Mouse (Mus musculus) yolk sac, embryonic 10.5 days (tissue): ENCODE data around the gene Tnfrsf13b.
"Not testable (repeated sequence)": the region's sequence is repeated elsewhere in the genome, so short reads cannot be mapped to it uniquely, and the experiment has no call there.

Experiments
- DNase-seq: peaks from one replicate; pipeline ENCODE4 v3.0.0-alpha.2; 2017; ENCODE audit warnings: low spot score

Gene Tnfrsf13b

GRCm38 (mm10) chr11:61127421-61128055, 983 bp downstream of the Tnfrsf13b start:
- no peak for DNase-seq

DNA sequence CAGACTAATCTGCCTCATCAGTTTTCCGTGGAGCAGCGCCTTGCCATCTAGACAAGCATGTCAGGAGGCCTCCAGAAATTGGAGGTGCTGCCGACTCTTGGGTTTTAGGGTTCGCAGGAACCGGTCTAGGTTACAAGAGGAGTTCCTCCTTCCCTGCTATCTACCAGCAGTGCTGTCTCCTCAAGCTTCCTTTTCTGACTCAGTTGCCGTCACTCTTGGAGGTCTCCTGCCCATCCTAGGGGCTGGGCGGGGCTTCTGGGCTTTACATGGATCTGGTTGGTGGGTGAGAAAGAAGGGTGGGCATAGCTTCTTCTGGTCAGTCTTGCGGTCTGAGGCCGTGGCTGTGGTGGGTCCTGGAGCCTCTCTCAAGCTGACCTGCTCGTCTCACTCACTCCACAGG, 2.8 kb downstream of the Tnfrsf13b start:
- DNase-seq, result no peak

DNA sequence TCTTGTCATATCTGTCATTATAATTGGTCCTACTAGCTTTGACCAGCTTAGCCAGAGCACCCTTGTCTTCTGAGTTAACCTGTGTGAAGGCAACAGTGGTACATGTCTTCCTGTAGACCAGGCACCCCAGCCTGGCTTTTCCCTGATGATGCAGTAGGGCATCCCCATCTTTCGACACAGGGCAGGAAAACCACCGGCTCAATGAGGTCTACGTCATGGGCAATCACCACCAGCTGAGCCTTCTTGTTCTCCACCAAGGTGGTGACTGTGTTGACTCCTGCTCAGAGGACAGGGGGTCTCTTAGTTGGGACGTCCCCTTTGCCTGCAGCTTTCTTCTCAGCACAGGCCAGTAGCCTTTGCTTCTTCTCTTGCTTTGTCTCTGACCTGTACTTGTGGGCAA, 4.1 kb downstream of the Tnfrsf13b start:
- DNase-seq, result not testable (repeated sequence)

DNA sequence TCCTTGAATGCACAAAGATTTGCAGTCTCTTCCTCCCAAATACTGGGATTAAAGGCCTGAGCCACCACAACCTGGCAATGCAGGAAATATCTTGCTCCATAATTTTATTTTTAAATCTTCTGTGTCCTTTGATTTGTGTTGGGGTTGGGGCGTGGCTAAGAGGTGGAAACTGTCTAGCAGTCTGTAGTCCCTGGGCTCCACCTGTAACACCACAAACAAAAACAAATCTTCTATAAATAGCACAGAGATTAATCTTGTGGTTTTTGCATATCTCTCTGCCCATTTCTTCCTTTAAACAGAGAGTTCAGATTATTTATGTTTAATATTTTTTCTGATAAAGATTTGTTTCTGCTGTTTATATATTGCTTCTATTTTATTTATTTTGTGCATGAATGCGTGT, 6.4 kb downstream of the Tnfrsf13b start:
- no peak for DNase-seq

- DNase-seq, result no peak
These were observed 15.1 kb downstream of the Tnfrsf13b start for GRCm38 (mm10) chr11:61141693-61142092.

DNA sequence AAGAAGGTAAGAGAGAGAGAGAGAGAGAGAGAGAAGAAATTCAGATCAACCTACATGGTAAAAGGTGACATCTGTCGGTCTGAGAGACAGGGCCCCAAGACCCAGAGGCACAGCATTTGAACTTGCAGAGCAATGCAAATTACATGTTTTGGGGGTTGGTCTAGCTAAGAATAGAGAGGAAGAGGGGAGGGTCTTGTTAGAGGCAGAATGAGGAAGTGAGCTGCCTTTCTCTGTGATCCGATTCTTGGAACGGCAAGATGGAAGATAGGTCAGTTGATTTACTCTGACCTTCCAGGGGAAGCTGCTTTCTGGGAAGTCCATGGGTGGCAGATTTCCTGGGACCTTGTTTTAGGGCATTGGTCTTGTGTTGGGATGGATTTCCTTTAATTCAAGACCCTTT, 15.7 kb downstream of the Tnfrsf13b start:
- no peak for DNase-seq

DNA sequence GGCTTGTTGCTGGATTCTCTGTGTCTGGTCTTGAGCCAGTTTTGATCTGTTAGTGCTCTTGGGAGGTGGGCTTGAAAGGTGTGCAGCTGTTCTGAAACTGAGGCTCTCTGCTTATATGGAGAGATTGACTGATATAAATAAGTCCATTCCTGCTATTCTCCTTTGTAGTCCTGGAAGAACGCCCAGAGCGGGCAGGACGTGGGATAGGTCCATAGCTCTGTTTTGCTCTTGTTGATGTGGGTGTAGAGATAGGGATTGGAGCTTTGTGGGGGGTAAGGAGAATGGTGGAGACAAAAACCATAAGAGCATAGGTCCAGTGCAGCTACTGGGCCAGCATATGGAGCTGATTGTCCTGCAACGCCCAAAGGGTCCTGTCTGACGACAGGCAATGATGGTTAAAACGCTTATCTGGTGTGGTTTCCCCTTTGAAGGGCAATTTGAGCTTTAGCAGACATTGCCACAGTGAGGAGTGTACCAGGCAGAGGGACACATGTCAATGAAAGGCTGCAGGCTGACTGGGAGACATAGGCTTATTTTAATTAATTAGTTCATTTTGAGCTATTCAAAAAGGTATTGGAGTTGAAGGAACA, 16.5 kb downstream of the Tnfrsf13b start:
- DNase-seq, result no peak

GRCm38 (mm10) chr11:61143564-61144469, 17.3 kb downstream of the Tnfrsf13b start:
- no peak for DNase-seq

- no peak for DNase-seq
These were observed 19.0 kb downstream of the Tnfrsf13b start for GRCm38 (mm10) chr11:61145551-61145950.

- peak; percentile 15 for DNase-seq
These were observed 20.2 kb downstream of the Tnfrsf13b start for GRCm38 (mm10) chr11:61146645-61147299.

DNA sequence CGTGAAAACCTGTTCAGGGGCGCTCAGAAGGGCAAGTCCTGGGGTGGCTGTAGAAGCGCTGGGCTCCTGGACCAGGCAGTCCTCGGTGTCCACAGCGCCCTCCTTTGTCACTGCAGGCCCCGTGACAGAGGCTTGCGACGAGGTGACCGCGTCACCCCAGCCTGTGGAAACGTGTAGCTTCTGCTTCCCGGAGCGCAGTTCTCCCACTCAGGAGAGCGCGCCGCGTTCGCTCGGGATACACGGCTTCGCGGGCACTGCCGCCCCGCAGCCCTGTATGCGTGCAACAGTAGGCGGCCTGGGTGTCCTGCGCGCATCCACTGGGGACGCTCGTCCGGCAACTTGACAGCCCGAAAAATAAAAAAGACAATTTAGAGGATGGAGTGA, 20.7 kb downstream of the Tnfrsf13b start:
- DNase-seq, result no peak

DNA sequence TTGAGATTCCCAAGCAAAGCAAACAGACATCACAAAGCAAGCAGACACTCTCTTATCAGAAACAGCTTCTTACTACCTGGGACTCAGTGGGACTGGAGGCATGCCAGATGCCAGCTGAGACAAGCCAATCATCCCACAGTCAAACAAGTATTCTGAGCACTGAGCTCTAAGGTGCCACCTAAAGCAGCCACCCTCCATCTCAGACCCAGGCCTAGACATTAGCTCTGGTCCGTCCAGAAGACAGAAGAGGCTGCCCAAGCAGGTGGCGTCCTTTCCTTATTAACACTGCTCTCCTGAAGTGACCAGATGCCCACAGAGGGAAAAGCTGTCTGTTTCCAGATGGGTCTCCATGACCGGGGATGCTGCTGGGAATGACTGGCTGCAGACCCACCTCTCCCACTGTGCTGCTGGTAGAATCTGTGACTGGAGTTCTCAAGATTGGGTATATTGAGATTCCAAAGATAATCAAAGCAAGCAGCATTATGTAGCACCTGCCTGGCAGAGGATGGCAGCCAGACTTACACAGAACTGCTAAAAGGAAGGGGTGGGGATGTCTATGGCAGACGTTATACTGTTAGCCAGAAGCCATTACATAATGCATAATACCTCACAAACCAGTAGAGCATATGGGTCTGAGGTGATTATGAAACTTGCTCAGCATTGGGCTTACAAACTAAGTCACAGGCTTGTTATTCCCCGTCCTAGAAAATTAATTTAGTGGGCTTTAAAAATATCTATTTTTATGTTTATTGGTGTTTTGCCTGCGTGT, 23.9 kb downstream of the Tnfrsf13b start:
- no peak for DNase-seq

- DNase-seq, result no peak
These were observed 29.2 kb downstream of the Tnfrsf13b start for GRCm38 (mm10) chr11:61155727-61156126.

GRCm38 (mm10) chr11:61158141-61158540, 31.6 kb downstream of the Tnfrsf13b start:
- DNase-seq, result no peak

GRCm38 (mm10) chr11:61159796-61160732, 33.5 kb downstream of the Tnfrsf13b start:
- no peak for DNase-seq

DNA sequence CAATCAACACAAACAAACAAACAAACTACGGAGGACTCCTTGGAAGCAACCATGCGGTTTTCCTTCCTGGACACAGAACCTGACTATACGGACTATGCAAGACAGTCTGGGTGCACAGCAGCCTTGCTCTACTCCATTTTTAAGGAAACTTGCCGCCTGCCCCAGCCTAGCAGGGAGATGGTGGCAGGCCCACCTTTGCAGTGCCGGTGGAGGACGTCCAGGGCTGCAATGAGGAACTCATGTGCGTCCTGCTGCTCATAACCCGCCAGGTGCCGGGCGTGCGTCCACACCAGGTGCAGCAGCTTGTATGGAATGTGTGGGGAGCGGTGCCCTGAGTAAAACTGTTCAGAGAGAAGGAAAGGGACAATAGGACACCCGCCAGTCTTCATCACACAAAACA, 34.6 kb downstream of the Tnfrsf13b start:
- DNase-seq, result no peak

DNA sequence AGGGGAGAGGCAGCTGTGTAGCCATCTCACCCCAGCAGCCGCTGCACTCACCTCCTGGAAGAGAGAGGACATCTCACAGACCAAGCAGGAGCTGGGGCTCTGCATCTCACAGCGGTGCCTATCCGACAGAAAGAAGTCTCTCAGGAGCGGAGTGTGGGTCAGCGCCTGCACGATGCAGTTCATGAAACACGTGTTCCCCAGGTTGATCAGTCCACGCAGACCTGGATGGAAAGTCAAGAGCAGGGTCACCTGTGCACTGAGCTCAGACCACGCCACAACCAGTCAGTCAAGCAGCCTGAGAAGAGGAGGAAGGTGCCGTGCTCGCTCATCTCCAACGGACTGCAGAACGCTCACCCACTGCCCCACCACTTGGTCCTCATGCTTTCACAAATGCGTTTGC, 36.2 kb downstream of the Tnfrsf13b start:
- no peak for DNase-seq

GRCm38 (mm10) chr11:61163341-61163740, 36.8 kb downstream of the Tnfrsf13b start:
- no peak for DNase-seq

- DNase-seq, result no peak
These were observed 37.8 kb downstream of the Tnfrsf13b start for GRCm38 (mm10) chr11:61164366-61164765.

GRCm38 (mm10) chr11:61164881-61165280, 38.3 kb downstream of the Tnfrsf13b start:
- no peak for DNase-seq

DNA sequence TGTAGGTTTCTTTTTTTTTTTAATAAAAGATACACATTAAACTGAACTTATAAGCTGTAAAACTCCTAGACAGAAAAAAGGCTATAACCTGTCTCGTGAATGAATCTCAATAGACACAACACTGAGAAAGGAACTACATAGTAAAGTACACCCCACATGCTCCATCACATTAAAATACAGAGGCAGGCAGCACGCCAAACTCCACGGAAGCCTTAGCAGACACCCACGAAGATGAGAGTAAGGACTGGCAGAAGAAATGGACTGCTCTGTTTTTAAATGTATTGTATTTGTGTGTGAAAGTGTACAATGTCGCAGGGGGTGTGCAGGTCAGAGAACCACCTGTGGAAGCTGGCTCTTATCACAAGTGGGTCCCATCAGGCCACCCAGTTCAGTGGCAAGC, 43.6 kb downstream of the Tnfrsf13b start:
- no peak for DNase-seq
